Mouse (Mus musculus): ENCODE results near the gene Hs2st1.
"Not testable (repeated sequence)": the region's sequence is repeated elsewhere in the genome, so short reads cannot be mapped to it uniquely, and the experiment has no call there.

The Hs2st1 gene

DNA sequence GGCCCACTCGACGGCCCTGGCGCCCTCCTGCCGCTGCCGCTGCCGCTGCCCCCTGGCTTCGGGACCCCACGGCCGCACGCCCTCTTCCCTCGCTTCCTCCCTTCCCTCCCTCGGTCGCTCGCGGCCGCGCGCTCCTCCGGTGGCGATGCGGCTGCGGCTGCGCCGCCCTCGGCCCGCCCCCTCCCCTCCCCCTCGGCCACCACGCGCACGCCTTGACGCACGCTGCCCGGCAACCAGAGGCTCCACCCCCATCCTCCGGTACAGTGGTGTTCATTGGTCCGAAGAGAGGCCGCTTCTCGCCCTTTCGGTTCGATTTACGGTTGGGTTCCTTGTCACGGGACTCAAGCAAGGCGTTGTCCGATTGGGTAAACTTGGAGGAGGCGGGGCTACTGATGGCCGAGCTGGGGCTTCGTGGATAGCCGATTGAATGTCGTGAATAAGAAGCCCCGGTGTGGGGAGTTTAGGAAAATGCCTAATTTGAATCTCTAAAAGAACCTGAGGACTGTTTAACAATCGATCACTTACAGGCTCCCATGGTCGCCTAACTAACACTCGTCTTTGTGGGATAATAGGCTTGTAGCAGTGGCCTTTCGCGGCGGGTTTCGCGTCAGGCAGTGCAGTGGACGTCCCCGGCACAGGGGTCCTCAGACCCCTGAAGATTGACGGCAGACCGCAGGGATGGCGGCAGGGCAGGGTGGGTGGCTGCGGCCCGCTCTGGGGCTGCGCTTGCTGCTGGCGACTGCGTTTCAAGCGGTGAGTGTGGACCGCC lies at the start of gene Hs2st1, which contains the start of gene Selenof:
Gene Hs2st1 (minus strand): TSS at position 135 of the 769 bp plus-strand sequence.
Gene Selenof (plus strand): TSS at position 258 of the 769 bp plus-strand sequence.
- peak; percentile 97 for DNase-seq

DNA sequence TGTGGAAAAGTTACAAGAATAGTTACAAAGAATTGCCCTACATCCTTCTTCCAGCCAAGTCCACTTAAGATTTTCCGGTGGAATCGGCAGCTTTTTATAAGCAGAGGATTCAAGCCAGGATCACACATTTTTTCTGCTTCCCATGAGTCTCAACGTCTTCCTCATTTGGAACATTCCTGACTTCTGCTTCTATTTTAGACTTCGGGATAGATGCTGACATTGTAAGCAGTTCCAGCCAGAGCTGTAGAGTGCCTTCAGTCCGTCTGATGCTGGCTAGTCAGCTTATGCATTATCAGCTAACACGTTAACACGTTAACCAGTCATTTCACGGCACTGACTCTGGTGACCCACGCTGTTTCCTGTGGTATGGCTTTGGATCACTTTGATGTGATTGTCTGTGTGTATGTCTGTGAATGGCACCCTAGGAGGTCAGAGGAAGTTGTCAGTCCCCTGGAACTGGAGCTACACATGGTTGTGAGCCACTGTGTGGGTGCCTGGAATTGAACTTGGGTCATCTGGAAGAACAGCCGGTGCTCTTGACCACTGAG lies 47.7 kb upstream of the Hs2st1 start:
- DNase-seq, result no peak

DNA sequence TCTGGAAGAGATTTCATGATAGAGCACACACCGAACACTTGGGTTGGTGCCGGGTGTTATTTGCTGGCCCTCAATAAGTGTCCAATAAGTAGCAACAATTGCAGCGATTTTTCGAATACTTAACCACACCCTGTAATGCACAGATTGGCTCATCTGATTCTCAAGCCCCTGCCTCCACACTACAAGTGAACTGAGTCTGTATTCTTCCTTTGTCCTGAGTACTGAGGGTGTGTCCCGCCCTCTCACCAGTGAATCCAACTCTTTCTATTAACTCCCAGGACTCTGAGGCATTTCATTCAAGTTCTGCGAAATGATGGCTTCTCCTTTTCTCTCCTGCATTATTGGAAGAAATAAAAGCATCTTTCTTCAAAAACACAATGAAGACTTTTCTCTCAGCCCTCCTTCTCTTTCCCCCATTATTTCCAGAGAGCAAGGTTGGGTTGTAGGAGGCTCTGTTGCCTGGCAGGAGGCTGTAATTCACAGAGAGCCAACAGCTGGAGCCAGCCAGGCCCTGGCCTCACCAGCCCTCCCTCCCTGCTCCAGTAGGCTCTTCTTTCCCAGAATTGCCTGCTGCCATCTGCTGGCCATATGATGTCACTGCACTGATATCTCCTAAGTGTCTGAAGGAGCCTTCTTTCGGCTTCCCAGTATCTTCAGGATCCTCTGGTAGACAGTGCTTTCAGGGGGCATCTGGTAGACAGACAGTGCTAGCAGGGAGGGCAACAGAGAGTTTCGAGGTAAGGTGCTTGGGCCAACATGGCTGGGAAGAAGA lies 46.9 kb upstream of the Hs2st1 start:
- peak; percentile 85 to 90 for DNase-seq

DNA sequence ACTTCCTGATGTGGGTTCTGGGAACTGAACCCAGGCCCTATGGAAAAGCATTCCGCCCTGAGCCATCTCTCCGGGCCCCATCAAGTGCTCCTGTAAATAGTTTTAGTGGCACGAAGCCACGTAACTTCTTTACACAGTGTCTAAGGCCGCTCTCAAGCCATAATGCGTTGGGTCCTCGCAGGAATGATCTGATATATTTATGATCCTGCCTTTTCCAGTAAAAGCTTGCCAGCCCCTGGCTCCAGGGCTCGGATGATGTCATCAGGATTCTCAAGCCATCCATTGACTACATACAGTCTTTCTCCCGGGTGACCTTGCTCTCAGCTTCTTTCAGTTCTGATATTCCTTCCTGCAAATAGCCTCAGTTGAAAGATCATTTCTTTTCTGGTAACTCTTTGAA lies 45.5 kb upstream of the Hs2st1 start:
- DNase-seq, result no peak

DNA sequence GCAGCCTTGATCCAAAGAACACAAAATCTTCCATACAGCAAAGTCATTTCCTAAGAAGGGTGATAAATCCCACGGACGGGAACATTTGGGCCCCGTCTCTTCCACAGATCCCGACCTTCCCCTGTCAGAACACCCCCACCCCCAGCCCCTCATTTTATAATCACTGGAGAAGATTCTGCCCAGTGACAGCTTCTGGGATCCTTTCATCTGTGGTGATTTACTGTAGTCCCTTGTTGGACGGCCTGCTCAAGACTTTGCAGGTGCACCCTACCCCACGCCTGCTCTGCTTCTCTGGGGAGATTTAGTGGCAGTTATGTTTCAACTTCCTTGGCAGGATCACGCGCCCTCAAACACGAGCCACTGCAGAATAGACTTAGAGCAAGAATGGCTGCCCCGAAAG lies 44.7 kb upstream of the Hs2st1 start:
- no peak for DNase-seq

DNA sequence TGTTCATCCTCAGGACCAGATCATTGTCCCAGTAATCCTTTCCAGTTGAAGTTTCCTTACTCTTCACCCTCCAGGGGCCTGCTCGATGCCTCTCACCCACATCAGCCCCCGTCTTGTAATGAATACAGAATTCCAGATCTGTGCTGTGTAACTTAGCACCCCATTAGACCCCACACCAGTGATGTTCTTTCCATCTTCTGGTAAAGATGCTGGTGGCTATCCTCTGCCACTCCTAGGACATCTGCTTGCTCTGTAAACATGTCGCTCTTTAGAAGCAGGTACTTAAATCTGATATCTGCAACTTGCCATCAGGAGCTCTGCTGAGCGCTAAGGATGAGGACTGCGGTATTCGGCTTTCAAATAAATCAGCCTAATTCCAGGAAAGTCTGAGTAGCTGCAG lies 44.3 kb upstream of the Hs2st1 start:
- no peak for DNase-seq

DNA sequence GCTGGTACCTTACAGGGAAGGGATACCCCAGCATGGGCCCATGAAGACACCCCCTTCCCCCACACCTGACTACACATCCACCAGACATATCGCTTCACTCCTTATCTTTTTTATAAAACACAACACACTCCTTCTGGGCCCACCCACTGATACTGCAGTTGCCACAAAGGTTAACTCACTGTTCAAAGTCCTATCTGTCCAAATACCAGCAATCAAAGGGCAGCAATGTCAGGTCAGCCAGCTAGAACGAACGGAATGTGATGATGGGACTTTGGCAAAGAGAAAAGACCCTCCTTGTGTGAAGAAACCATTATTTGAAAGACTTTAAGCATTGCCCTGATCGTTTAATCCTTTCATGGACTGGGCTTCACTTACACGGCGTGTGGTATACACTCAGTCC lies 42.4 kb upstream of the Hs2st1 start:
- no peak for DNase-seq

DNA sequence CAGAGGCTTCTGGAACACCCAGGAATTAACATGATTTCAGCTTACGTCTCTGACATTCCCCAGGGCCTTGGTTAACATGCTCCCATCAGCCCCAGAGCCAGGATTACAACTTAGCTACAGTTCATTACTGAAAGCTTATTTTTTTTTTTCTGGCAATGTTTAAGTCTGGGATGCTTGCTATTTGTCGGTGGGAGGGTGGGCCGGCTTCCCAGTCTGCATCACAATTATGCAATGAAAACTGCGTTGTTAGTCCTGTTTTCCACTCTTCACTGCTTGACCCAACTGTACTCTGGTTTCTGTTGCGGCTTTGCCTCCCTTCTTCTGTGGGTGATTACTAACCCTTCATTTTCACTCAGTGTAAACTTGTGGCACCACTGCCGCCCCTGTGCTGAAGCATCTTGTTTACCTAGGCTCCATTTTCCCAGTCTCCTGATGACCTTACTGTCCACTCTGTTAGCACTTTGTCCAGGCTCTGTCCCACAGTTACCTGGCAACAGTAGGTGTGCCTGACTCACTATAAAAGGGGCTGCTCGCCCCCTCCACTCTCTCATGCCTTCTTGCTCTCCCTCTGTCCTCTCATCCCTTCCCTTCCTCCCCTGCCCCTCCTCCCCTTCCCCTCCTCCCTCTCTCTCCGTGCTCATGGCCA lies 41.8 kb upstream of the Hs2st1 start:
- DNase-seq, result no peak

DNA sequence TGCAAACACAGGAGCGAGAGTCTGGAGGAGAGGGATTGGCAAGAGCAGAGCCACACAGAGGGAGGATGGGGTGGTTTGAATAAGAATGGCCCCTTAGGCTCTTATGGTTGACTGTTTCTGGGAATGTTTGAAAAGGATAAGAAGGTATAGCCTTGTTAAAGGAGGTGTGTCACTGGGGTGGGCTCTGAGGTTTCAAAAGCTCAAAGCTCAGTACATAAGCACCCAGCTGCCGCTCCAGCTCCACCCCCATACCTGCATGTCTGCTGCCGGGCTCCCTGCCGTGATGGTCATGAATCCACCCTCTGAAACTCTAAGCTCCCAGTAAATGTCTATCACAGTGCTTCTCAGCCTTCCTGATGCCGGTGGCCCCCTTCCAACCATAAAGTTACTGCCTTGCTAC lies 40.8 kb upstream of the Hs2st1 start:
- no peak for DNase-seq

DNA sequence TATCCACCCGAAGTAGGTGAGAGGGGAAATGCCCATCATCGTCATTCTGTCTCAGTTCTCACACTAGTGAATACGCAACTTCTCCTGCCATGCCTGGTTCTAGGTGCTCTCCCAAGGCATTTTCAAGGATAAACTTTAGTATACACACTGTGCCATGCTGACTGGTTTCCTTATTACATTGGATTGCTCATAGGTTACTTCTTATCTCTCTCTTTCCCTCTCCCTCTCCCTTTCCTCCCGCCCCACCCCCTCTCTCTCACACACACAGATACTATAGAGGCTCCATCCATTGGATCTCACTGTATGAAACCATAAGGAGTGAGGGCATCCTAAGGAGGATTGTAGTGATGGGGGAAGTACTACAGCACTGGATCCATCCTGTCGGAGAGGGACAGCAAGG lies 38.1 kb upstream of the Hs2st1 start:
- DNase-seq, result no peak

DNA sequence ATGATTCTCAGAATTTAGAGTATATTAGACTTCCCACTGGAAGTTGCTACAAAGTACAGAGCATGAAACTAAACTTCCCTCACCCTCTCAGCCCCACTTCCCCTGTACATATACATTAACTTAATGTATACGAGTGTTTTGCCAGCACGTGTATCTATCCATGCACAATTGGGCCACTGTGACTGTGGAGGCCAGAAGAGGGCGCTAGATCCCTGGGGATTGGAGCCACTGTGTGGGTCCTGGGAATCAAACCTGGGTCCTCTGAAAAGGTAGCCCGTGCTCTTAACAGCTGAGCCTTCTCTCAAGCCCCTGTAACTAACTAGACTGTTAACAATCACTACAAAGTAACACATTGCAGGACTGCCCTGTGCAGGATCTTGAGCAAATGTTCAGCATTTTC lies 36.5 kb upstream of the Hs2st1 start:
- peak in 1 of 2 experiments; percentile 26 for DNase-seq

DNA sequence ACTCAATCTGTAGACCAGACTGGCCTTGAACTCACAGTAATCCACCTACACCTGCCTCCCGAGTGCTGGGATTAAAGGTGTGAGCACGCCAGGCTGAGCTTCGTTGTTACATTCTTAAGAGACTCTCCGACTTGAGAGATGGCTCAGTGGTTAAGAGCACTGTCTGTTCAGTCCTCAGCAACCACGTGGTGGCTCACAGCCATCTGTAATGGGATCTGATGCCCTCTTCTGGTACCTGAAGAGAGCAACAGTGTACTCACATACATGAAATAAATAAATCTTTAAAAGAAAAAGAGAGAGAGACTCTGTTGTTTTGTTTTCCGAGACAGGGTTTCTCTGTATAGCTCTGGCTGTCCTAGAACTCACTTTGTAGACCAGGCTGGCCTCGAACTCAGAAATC lies 35.8 kb upstream of the Hs2st1 start:
- DNase-seq, result not testable (repeated sequence)

DNA sequence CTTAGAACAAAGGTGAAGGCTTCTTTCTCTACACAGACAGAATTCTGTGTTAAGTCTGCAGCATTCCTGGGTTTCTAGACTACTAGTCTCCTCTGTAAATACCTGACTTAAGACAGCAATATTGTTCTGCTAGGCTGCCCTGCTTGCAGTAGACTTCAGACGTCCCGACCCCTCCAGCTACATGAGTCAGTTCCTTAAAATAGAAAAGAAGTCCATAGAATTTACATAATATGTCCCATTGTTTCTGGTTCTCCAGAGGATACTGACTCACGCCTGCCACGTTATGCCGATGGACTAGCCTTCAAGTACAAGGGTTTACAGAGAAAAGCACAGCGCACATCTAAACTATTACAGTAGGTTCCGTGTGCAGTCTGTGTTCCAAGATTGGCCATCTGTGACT lies 34.2 kb upstream of the Hs2st1 start:
- DNase-seq, result no peak

DNA sequence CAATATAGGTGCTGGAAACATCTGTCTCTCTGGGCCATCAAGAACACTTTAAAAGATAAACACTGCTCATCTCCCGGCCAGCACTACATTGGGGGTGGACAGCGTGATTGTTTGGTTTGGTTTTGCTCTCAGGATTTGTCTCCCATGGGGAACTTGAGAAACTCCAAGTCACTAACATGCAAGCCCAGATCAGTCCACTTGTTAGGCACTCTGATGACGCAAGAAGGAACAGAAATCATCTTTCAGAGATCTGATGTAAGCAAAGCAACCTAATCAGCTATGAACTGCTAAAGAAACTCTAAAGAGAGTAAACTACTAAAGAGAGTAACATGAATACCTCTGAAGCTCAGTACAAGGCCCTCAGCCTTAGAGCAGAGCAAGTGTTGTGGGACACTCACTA lies 33.6 kb upstream of the Hs2st1 start:
- no peak for DNase-seq

DNA sequence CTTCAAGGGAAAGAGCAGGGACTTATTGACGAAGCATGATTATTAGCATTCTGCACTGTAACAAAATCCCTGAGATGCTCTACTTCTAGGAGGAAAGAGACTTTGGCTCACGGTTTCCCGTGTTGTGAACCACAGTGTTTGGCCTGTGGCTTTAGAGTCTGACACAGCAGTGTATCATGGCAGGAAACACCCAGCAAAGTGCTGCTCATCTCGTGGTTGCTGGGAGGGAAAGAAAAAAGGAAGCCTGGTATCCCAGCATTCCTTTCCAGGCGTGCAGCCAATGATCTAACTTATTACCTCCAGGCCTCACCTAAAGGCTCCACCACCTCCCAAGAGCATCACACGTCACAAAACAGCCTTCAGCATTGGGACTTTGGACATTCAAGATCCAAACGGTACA lies 32.8 kb upstream of the Hs2st1 start:
- no peak for DNase-seq

DNA sequence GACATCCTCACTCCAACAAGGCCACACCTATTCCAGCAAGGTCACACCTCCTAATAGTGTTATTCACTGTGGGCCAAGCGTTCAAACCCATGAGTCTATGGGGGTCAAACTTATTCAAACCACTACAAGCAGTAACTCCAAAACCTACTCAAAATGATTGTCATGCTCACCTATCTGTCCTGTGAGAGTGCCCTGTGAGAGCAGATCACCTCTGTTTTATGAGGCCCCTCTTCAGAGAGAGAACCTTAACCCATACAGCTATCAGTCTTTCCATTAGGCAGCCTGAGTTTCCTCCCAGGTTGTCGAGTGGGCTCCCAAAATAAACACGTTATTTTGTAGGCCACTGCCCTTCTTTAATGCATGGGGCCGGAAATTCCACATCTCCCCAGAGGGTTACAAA lies 32.4 kb upstream of the Hs2st1 start:
- DNase-seq, result no peak

DNA sequence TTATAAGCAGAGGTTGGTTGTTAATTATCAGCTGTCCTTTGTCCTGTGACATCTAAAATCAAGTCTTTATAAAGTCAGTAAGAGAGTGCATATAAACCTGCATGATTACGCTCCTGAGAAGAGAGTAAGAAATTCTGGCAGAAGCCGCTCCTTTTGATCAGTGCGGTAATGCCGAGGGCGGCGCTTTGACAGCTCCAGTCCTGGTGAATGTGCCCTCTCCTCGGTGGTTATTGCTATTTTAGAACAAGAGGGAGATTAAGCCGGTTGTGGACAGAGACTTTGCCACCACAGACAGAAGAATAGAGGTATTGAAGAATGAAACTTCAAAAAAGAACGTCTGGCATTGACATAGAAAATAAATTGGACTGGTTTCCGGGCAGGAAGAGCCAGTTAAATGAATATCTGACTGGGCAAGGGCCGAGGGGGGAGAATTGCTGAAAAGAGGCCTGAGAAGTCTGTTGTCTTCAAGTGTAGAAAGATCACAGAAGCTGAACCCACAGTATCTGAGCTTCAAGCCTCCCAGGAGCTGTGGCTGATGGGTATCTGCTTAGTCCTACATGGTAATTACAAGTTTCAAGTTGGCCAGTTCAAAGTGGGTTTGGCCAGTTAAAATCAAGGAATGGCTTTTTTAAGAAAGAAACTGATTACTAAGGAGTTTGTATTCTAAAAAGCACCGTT lies 27.9 kb upstream of the Hs2st1 start:
- no peak for DNase-seq

DNA sequence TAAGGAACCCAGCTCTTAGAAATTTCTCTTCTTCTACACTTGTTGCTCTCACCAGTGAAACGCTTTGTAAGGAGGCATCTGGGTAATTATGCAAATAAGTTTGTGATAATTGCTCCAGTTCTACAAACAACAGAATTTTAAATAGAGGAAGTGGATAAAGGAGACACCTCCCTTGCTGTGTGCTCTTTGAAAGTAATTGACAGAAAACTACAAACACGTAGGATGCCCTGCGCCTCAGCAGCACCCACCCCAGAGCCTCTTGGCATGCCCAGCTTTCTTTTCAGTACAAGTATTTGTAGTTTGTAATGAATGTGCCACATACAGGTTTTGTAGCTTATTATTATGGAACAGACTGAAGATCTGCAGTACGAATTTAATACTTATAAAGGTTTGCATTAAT lies 27.1 kb upstream of the Hs2st1 start:
- no peak for DNase-seq

DNA sequence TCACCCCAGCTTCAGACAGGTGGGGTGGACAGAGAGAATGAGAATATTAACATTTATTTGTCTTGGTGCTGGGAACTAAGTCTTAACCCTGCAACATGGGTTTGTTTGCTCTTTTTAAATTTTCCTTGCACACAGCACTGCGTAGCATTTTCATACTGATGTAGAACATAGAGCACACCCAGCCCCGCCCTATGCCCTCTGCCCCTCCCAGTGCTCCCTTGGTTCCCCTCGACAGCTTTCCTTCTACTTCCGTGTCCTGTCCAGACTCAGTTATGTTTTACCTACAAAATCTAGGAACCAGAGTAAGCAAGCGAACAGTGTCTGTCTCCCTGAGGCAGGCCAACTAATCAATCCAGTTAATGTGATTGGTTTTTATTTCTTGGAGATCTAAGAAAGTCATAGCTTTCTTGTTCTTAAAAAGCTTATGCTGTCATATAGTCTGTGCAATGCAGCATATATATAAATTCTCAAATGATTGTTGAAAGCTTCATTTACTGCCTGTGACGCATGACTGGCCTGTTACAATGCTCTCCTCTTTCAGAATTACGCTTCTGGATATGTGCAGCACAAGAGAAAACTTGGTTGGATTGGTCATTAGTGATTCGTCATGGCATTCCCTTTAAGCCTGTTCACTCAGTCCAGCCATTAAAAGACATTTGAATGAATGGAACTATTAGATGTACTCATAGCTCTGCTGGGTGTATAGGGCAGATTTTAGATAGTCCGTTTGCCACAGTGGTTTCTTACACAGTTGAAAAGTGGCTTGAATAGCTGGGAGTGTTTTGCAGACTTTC lies 23.2 kb upstream of the Hs2st1 start:
- no peak for DNase-seq

DNA sequence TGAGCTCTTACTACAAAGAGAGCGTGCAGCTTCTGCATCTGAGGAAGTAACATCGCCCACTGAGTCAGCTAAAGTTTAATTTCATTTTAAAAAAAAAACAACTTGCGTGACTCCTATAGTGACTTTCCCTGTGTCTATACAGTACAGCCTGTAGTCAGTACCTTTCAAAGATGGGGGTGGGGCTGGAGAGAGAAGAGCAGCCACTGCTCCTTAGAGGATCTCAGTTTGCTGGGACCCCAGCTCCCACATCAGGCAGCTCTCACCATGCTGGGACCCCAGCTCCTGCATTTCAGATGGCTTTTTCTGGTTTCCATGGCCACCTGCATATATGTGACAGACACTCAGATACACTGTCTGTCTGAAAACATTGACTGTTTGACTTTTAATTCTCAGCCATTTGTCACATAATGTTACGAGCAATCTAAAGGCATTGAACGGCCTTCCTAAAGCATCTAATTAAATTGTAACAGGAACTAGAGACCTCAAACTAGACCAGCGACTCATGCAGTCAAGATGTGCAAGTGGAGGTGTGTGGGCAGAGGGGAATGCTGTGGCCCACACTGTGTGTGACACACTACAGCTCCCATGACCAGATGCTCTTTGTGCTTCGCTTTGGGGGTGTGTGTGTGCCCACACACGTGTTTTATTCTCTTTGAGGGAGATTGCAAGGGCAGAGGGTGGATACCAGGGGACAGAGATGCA lies 19.4 kb upstream of the Hs2st1 start:
- DNase-seq, result no peak

DNA sequence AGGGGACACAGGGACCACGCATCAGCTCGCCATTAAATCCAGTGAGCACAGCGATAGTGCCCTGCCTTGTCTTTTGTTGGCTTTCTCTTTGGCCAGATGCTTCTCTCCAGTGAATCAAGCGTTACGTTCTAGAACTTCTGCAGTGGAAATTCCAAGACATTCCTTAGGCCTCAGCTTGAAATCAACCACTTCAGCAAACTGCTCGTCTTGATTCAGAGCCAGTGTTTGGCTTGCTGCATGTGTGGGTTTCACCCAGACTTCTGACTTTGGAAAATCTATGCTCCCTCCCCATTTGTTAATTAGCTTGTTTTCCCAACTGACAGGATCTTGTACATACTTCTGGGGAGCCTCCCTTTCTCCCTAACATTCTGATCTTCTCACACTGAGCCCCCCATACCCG lies 16.8 kb upstream of the Hs2st1 start:
- no peak for DNase-seq

Measured in cerebellum, postnatal 14 days (tissue).